Mouse (Mus musculus): ENCODE measurements around the gene Tmem121b. TPM values are rescaled to one million over a fixed set of nuclear protein-coding genes. Genes with fewer than 3 reads are reported as not detected.

Tmem121b gene
- polyA plus RNA-seq, 1 experiment from 2014 or later, result 0.85 TPM

- Histone ChIP-seq H3K9ac (ENCODE audit: low read length) (no peak overlapping the region), H3K4me2 (ENCODE audit: low read depth) (no peak overlapping the region), H3K27ac (ENCODE audit: low read depth, low read length) (no peak overlapping the region), H3K4me3 (ENCODE audit: low read depth, low read length) (no peak overlapping the region), H3K4me1 (ENCODE audit: control insufficient read depth, insufficient read depth, low read length) (peaks cover 13% of the 10 kb centered on the region), H3K9me3 (ENCODE audit: control insufficient read depth, low read length) (no peaks in the 10 kb centered on the region), H3K27me3 (ENCODE audit: control insufficient read depth, insufficient read depth, low read length) (peaks cover 16% of the 10 kb centered on the region), H3K36me3 (ENCODE audit: control insufficient read depth, insufficient read depth, low read length) (no peaks in the 10 kb centered on the region)
- DNase-seq (ENCODE audit: low spot score), result no peak
- 71% methylated on average over 3 of the region's 3 CpGs for WGBS
- ATAC-seq (ENCODE audit: insufficient read depth, low FRiP score, low TSS enrichment), result no peak
These were observed 5.0 kb downstream of the Tmem121b start for GRCm38 (mm10) chr6:120488647-120489046.

- Histone ChIP-seq H3K4me2 (ENCODE audit: low read depth) (no peak overlapping the region), H3K27ac (ENCODE audit: low read depth, low read length) (no peak overlapping the region), H3K9ac (ENCODE audit: low read length) (no peak overlapping the region), H3K9me3 (ENCODE audit: control insufficient read depth, low read length) (no peaks in the 10 kb centered on the region), H3K4me1 (ENCODE audit: control insufficient read depth, insufficient read depth, low read length) (no peaks in the 10 kb centered on the region), H3K4me3 (ENCODE audit: low read depth, low read length) (no peak overlapping the region), H3K36me3 (ENCODE audit: control insufficient read depth, insufficient read depth, low read length) (no peaks in the 10 kb centered on the region), H3K27me3 (ENCODE audit: control insufficient read depth, insufficient read depth, low read length) (no peaks in the 10 kb centered on the region; the same call in 1 of the 2 replicates)
- ATAC-seq (ENCODE audit: insufficient read depth, low FRiP score, low TSS enrichment) (no peak), DNase-seq (ENCODE audit: low spot score) (no peak)
- 76% methylated on average over 8 of the region's 8 CpGs for WGBS
These were observed 7.5 kb downstream of the Tmem121b start for GRCm38 (mm10) chr6:120486051-120486510.

GRCm38 (mm10) chr6:120485038-120485437 is 8.6 kb downstream of the Tmem121b start:
- Histone ChIP-seq H3K9ac (ENCODE audit: low read length) (no peak overlapping the region), H3K9me3 (ENCODE audit: control insufficient read depth, low read length) (no peaks in the 10 kb centered on the region), H3K4me2 (ENCODE audit: low read depth) (no peak overlapping the region), H3K27ac (ENCODE audit: low read depth, low read length) (no peak overlapping the region), H3K4me1 (ENCODE audit: control insufficient read depth, insufficient read depth, low read length) (no peaks in the 10 kb centered on the region), H3K27me3 (ENCODE audit: control insufficient read depth, insufficient read depth, low read length) (no peaks in the 10 kb centered on the region), H3K4me3 (ENCODE audit: low read depth, low read length) (no peak overlapping the region), H3K36me3 (ENCODE audit: control insufficient read depth, insufficient read depth, low read length) (no peaks in the 10 kb centered on the region)
- 88% methylated on average over 3 of the region's 3 CpGs for WGBS
- DNase-seq (ENCODE audit: low spot score) (no peak), ATAC-seq (ENCODE audit: insufficient read depth, low FRiP score, low TSS enrichment) (no peak)

GRCm38 (mm10) chr6:120483211-120483626 is 10.4 kb downstream of the Tmem121b start:
- WGBS, result 35% methylated on average over 8 of the region's 8 CpGs
- no peak overlapping the region for H3K4me3 ChIP-seq (ENCODE audit: low read depth, low read length)
- H3K27me3 ChIP-seq (ENCODE audit: control insufficient read depth, insufficient read depth, low read length), result no peaks in the 10 kb centered on the region
- H3K9ac ChIP-seq (ENCODE audit: low read length), result no peak overlapping the region
- peak; percentile 38 for DNase-seq (ENCODE audit: low spot score)
- H3K27ac ChIP-seq (ENCODE audit: low read depth, low read length), result no peak overlapping the region
- no peak overlapping the region for H3K4me2 ChIP-seq (ENCODE audit: low read depth)
- no peaks in the 10 kb centered on the region for H3K36me3 ChIP-seq (ENCODE audit: control insufficient read depth, insufficient read depth, low read length)
- H3K9me3 ChIP-seq (ENCODE audit: control insufficient read depth, low read length), result no peaks in the 10 kb centered on the region
- no peak for ATAC-seq (ENCODE audit: insufficient read depth, low FRiP score, low TSS enrichment)
- no peaks in the 10 kb centered on the region for H3K4me1 ChIP-seq (ENCODE audit: control insufficient read depth, insufficient read depth, low read length)

GRCm38 (mm10) chr6:120482756-120483155 is 10.9 kb downstream of the Tmem121b start:
- H3K9ac ChIP-seq (ENCODE audit: low read length), result no peak overlapping the region
- DNase-seq (ENCODE audit: low spot score), result no peak
- no peak overlapping the region for H3K27ac ChIP-seq (ENCODE audit: low read depth, low read length)
- no peaks in the 10 kb centered on the region for H3K27me3 ChIP-seq (ENCODE audit: control insufficient read depth, insufficient read depth, low read length)
- ATAC-seq (ENCODE audit: insufficient read depth, low FRiP score, low TSS enrichment), result no peak
- 48% methylated on average over 6 of the region's 6 CpGs for WGBS
- H3K4me1 ChIP-seq (ENCODE audit: control insufficient read depth, insufficient read depth, low read length), result no peaks in the 10 kb centered on the region
- H3K9me3 ChIP-seq (ENCODE audit: control insufficient read depth, low read length), result no peaks in the 10 kb centered on the region
- no peak overlapping the region for H3K4me2 ChIP-seq (ENCODE audit: low read depth)
- H3K36me3 ChIP-seq (ENCODE audit: control insufficient read depth, insufficient read depth, low read length), result no peaks in the 10 kb centered on the region
- H3K4me3 ChIP-seq (ENCODE audit: low read depth, low read length), result no peak overlapping the region

- no peak overlapping the region for H3K9ac ChIP-seq (ENCODE audit: low read length)
- no peaks in the 10 kb centered on the region for H3K27me3 ChIP-seq (ENCODE audit: control insufficient read depth, insufficient read depth, low read length)
- no peak overlapping the region for H3K27ac ChIP-seq (ENCODE audit: low read depth, low read length)
- no peak overlapping the region for H3K4me2 ChIP-seq (ENCODE audit: low read depth)
- H3K4me1 ChIP-seq (ENCODE audit: control insufficient read depth, insufficient read depth, low read length), result no peaks in the 10 kb centered on the region
- WGBS, result 94% methylated on average over 14 of the region's 14 CpGs
- no peak for DNase-seq (ENCODE audit: low spot score)
- H3K4me3 ChIP-seq (ENCODE audit: low read depth, low read length), result no peak overlapping the region
- no peaks in the 10 kb centered on the region for H3K36me3 ChIP-seq (ENCODE audit: control insufficient read depth, insufficient read depth, low read length)
- no peaks in the 10 kb centered on the region for H3K9me3 ChIP-seq (ENCODE audit: control insufficient read depth, low read length)
- ATAC-seq (ENCODE audit: insufficient read depth, low FRiP score, low TSS enrichment), result no peak
These were observed 11.6 kb downstream of the Tmem121b start for GRCm38 (mm10) chr6:120482021-120482420.

- WGBS, result 91% methylated on average over 6 of the region's 6 CpGs
- no peaks in the 10 kb centered on the region for H3K36me3 ChIP-seq (ENCODE audit: control insufficient read depth, insufficient read depth, low read length)
- no peaks in the 10 kb centered on the region for H3K4me1 ChIP-seq (ENCODE audit: control insufficient read depth, insufficient read depth, low read length)
- H3K27me3 ChIP-seq (ENCODE audit: control insufficient read depth, insufficient read depth, low read length), result no peaks in the 10 kb centered on the region
- no peaks in the 10 kb centered on the region for H3K9me3 ChIP-seq (ENCODE audit: control insufficient read depth, low read length)
- H3K9ac ChIP-seq (ENCODE audit: low read length), result no peak overlapping the region
- no peak overlapping the region for H3K27ac ChIP-seq (ENCODE audit: low read depth, low read length)
- ATAC-seq (ENCODE audit: insufficient read depth, low FRiP score, low TSS enrichment) (no peak), DNase-seq (ENCODE audit: low spot score) (no peak)
- H3K4me2 ChIP-seq (ENCODE audit: low read depth), result no peak overlapping the region
- no peak overlapping the region for H3K4me3 ChIP-seq (ENCODE audit: low read depth, low read length)
These were observed 12.1 kb downstream of the Tmem121b start for GRCm38 (mm10) chr6:120481538-120481937.

GRCm38 (mm10) chr6:120480361-120480760 is 13.2 kb downstream of the Tmem121b start:
- H3K4me2 ChIP-seq (ENCODE audit: low read depth), result no peak overlapping the region
- H3K9me3 ChIP-seq (ENCODE audit: control insufficient read depth, low read length), result no peaks in the 10 kb centered on the region
- ATAC-seq (ENCODE audit: insufficient read depth, low FRiP score, low TSS enrichment) (no peak), DNase-seq (ENCODE audit: low spot score) (no peak)
- H3K4me1 ChIP-seq (ENCODE audit: control insufficient read depth, insufficient read depth, low read length), result no peaks in the 10 kb centered on the region
- H3K27me3 ChIP-seq (ENCODE audit: control insufficient read depth, insufficient read depth, low read length), result no peaks in the 10 kb centered on the region
- WGBS, result 94% methylated on average over 5 of the region's 5 CpGs
- H3K36me3 ChIP-seq (ENCODE audit: control insufficient read depth, insufficient read depth, low read length), result no peaks in the 10 kb centered on the region
- H3K9ac ChIP-seq (ENCODE audit: low read length), result no peak overlapping the region
- no peak overlapping the region for H3K27ac ChIP-seq (ENCODE audit: low read depth, low read length)
- H3K4me3 ChIP-seq (ENCODE audit: low read depth, low read length), result no peak overlapping the region

- H3K27ac ChIP-seq (ENCODE audit: low read depth, low read length), result no peak overlapping the region
- no peak overlapping the region for H3K9ac ChIP-seq (ENCODE audit: low read length)
- no peaks in the 10 kb centered on the region for H3K27me3 ChIP-seq (ENCODE audit: control insufficient read depth, insufficient read depth, low read length)
- 93% methylated on average over 2 of the region's 2 CpGs for WGBS
- H3K36me3 ChIP-seq (ENCODE audit: control insufficient read depth, insufficient read depth, low read length), result no peaks in the 10 kb centered on the region
- no peak for DNase-seq (ENCODE audit: low spot score)
- H3K4me1 ChIP-seq (ENCODE audit: control insufficient read depth, insufficient read depth, low read length), result no peaks in the 10 kb centered on the region
- no peak for ATAC-seq (ENCODE audit: insufficient read depth, low FRiP score, low TSS enrichment)
- H3K4me3 ChIP-seq (ENCODE audit: low read depth, low read length), result no peak overlapping the region
- no peak overlapping the region for H3K4me2 ChIP-seq (ENCODE audit: low read depth)
- H3K9me3 ChIP-seq (ENCODE audit: control insufficient read depth, low read length), result no peaks in the 10 kb centered on the region
These were observed 14.3 kb downstream of the Tmem121b start for GRCm38 (mm10) chr6:120479302-120479701.

All from neural tube, embryonic 11.5 days (tissue).